Mouse (Mus musculus): ENCODE results near the gene Plxna4.

DNA sequence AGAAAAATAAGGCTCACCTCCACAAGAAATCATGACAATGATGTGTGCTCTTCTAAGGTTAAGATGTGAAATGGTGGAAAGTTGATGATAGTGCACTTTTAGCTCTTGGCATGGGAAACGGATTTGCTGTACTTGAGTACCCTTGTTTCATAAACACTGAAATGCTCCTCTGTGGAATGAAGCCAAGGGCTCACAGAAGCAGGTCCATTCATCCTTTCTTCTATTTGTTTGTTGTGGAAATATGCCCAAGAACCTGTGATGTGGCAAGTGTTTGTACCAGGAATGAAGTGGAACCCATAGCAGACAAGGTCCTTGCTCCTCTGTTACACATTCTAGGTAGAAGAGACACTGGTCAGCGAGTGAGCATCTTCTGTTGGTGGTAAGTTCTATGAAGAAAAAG lies 13.3 kb upstream of the Plxna4 start:
- no peak for TF ChIP-seq HCFC1 (IDR thresholded peaks at IDR 0.05; ENCODE audit: borderline replicate concordance, insufficient read depth, low read length)
- no peak for TF ChIP-seq ZC3H11A (IDR thresholded peaks at IDR 0.05; ENCODE audit: borderline replicate concordance, low read depth, low read length)
- TF ChIP-seq CHD2 (IDR thresholded peaks at IDR 0.05; ENCODE audit: low read depth, low read length): no peak

Data from ES-E14 (cell line).